Mouse (Mus musculus) 416B (cell line): Measurements from ENCODE around the gene Rims4.
A peak's percentile ranks its signal among the peaks of the same experiment; 100 is the strongest.

Experiments used
- DNase-seq: peaks from one replicate; pipeline ENCODE4 v3.0.0; 2011; ENCODE audit warnings: low read depth

Rims4 gene

DNA sequence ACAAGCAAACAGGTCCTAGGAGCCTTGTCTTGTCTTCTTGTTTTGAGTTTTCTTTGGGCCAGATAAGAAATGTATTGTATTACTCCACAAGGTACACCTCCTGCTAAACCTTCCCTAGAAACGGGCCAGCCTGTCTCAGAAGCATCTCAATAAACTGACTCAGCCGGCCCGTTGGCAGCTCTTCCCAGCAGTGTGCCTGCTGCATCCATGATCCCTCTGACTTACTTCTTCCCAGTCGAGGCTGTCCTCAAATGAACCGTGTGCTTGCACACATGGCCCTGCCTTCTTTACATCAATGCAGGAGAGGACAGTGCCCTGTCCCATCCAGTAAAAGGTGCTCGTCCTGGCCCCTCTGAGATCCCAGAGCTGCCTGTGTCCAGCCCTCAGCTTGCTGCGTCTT is 8.9 kb downstream of the Rims4 start:
- no peak for DNase-seq

DNA sequence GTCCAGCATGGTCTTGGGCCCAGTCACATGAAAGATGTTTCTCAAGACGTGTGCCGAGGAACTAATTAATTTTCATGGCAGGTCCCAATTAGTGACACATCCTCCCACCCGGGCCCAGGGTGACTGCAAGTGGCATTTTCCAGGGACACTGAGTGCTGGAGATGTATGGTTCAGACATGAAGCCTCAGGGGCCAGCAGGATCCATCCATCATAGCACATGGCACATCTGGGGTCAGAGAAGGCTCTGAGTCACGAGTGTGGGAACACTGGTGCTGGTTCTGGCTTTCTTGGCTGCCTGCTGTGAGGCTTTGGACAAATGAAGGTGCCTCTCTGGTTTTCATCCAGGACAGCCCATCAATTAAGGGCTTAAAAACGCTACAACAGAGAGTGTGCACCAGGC is 11.4 kb downstream of the Rims4 start:
- DNase-seq = no peak

DNA sequence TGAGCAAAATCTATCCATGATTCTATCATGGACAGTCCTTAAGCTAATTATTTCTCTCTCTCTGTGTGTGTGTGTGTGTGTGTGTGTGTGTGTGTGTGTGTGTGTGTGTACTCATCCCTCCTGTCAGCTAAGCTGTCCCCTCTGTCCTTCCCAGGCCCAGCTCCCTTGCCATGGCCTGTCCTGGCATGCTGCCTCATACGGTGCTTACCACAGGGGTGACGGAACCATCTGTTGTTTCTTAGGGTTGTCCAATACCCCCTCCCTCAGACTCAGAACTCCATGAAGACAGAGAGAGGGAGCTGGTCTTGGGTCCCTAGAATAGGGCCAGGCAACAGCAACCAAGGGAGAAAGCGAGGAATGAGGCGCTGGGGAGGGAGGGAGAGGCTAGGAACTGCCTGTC is 14.2 kb downstream of the Rims4 start:
- no peak for DNase-seq

- DNase-seq = no peak
These were observed 15.0 kb downstream of the Rims4 start for GRCm38 (mm10) chr2:163903461-163903860.

GRCm38 (mm10) chr2:163902448-163902847 is 16.0 kb downstream of the Rims4 start:
- no peak for DNase-seq

DNA sequence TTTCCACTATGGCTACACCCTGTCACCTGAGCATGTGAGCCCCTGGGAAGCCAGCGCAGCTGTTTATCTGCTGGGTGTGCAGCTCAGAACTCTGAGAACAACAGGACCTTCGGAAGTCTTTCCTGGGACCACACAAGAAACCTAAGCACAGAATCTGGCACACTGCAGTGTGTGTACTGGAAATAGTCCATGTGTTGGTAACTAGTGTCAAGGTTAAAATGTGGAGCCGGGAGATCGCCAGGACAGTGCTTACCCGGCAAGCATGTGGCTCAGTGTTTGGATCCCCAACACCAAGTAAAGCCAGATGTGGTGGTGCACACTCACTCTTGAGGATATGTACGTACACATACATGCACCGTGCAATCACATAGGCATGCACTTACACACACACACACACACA is 17.4 kb downstream of the Rims4 start:
- DNase-seq = no peak

DNA sequence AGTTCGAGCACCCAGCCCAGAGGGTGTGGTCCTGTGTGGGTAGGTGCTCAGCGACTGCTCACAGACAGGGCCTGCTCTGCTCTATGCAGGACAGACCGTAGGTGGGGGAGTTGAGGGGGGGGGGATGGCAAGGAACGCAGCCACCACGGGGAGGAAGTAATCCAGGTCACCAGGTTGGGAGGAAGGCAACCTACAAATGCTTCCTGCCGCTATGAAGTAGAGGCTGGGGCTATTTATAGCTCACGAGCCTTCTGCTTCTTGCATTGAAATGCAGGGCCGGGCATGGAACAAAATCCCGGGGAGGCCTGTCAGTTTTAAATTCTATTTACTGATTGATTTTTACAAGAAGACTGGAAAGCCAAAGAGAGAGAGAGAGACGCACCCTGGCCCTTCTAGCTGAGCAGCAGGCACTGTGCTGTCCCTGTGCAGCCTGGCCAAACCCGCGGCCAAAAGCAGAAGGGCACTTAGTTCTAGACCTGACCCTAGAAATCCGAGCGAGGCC is 18.5 kb downstream of the Rims4 start:
- no peak for DNase-seq

DNA sequence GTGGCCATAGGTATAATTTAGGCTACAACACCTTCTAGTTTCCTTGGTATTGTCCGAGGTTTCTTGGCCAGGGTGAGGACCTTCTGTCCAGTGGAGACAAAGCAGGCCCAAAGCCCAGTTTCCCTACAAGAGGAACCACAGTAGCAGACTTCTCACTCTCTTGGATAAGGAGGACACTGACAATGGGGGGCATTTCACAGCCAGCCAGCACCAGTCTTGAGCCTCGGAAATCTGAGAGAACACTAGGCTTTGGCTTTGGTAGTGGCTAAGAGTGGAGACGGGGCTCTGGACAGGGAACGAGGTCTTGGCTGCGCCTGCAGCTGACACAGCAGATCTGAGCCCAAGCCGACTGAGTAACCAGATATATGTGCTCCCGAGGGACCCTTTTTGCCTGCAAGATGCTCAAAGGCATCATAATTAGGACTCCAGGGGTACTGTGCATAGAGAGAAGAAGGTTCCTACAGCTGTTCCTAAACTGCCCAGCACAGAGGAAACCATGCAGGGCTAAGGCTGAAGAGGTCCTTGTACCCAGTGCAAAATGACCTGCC is 20.4 kb downstream of the Rims4 start:
- DNase-seq = no peak

DNA sequence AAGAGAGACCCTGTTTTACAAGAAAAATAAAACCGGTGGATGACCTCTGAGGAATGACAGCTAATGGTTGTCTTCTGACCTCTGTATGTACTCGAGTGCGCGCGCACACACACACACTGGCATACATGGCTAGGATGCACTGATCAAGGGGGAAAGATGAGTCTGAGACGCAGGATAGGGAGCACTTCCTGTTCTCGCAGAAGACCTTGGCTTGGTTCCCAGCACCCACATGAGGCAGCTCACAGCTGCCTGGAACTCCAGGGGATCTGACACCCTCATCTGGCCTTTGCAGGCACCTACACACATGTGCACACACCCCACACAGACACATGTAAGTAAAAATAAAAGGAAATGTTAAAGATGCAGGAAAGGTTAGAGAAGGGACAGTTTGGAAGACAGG is 21.5 kb downstream of the Rims4 start:
- peak; percentile 1 for DNase-seq

DNA sequence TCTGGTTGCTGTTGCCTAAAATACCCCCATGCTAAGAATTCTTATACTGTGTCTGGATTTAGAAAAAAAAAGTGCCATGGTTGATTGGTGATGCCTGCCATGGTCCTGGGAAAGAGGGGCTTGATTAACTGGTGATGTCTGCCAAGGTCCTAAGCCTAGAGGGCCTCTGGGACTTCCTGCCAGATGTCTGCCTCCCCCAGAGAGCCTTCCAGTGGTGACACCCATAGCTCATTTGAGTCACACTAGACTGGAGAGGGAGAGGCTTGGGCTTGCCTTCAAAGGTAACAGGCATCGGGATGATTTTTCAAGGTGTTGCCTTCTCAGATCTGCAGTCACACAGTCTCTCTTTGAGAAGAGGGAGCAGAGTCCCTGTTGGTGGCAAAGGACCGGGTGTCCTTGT is 23.3 kb downstream of the Rims4 start:
- no peak for DNase-seq

DNA sequence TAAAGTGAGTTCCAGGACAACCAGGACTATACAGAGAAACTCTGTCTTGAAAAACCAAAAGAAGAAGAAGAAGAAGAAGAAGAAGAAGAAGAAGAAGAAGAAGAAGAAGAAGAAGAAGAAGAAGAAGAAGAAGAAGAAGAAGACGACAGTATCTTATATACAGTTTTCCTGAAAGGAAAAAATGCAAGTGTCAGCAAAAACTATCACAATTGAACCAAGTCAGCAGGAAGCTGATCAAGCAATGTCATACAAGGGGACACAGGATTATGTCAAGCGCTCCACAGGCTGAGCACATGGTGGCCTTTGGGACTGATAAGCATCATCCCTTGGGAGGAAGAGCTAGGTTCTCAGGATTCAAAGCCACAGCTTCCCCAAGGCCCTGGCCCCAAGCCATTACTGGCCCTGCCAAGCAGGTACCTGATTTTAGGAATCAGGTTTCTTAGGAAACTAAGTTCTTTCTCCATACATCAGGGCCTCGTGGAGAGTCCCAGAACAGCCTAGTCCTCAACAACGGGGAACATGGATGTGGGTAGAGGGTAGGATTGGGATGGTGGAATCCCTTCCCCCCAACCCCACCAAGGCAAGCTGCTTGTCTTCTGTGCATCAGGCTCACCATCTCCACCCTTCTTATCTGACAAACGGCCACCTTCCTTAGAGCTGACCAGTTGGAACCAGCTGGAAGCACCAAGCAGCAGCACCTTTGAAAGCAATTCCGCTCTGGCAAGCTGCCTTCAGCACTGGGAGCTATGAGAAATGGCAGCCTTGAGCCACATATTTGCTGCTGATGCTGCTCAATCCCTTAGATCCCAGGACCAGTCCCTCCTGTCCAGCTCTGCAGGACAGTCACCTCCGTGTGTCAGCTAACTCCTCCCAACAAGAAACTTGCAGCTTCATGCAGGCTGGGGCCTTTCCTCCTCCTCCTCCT is 24.8 kb downstream of the Rims4 start:
- DNase-seq = no peak

DNA sequence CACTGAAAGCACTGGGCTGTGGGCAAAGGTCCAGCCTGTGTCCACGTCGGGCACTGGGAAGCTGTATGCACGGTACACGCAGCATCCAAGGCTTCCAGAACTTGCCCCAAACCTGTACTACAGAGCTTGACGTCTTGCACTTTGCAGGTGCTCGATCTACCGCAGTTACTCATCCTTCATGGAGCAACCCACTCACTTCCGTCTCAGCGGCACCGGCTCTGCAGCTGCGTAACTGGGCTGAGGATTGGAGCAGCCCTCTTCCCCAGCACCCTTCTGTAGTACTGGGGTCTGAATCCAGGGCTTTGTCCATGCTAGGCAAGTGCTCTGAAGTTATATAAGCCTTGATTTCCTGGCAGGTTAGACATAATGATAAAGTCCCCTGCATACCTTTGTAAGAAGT is 27.2 kb downstream of the Rims4 start:
- DNase-seq = no peak

- DNase-seq = no peak
These were observed 27.9 kb downstream of the Rims4 start for GRCm38 (mm10) chr2:163890586-163890985.

GRCm38 (mm10) chr2:163889411-163889810 is 29.1 kb downstream of the Rims4 start:
- peak; percentile 8 for DNase-seq

- DNase-seq = no peak
These were observed 35.4 kb downstream of the Rims4 start for GRCm38 (mm10) chr2:163882859-163883652.

DNA sequence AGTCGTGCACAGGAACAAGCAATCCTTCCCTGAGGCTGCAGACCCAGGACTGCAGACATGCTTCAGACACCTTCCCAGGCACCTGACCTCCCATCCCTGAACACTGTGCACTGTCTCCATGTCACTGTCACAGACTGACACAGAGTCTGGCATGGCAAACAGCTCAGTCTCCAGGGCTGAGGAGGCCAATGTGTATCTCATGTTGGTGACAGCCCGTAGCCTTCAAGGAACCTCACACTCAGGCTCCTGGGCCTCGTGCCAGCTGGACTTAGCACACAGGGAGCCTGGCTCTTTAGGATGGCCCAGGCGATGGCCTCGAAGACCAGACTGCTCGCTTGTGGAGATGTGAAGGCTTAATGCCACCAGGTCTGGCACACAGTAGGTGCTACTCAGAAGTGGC is 37.6 kb downstream of the Rims4 start:
- no peak for DNase-seq

GRCm38 (mm10) chr2:163876830-163877498 is 41.5 kb downstream of the Rims4 start:
- DNase-seq = no peak

DNA sequence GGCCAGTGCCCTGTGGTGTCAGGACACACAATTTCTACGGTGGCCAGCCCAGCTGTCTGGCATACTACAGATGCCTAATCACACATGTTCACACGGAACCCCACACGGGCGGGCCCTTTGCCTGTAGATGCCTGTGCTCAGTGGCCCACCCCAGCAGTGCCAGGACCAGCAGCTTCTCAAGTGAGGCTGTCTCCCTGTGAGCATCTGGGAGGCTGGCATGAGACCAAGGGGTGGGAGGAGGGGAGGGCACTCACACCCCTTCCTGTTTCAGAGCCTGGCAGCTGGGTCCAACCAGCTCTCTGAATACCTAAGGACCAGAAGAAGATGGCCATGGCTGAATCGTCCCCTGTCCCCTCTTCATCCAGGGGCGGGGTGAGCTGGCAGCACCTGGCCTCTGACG is 43.0 kb downstream of the Rims4 start:
- no peak for DNase-seq

- no peak for DNase-seq
These were observed 43.6 kb downstream of the Rims4 start for GRCm38 (mm10) chr2:163874877-163875276.

- DNase-seq = no peak
These were observed 46.6 kb downstream of the Rims4 start for GRCm38 (mm10) chr2:163871906-163872305.

DNA sequence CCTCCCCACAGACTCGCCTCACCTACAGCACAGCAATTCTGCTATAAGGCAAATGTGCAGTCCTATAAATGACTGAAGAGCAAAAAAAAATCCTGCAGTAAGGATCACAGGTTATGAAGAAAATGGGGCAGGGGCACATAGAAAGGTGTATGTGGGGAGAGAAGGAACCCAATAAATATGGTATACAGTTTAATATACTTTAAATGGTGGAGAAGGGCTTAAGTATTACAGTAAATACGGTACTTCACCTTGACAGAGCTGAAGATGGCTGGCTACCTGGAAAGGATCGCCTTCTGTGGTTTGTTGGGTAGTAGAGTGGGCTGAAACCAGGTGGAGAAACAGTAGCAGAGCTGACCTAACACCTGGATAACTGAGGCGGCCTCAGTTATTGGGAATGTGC is 47.2 kb downstream of the Rims4 start:
- no peak for DNase-seq

- no peak for DNase-seq
These were observed 48.7 kb downstream of the Rims4 start for GRCm38 (mm10) chr2:163869783-163870182.
